In the genomic region with DNA sequence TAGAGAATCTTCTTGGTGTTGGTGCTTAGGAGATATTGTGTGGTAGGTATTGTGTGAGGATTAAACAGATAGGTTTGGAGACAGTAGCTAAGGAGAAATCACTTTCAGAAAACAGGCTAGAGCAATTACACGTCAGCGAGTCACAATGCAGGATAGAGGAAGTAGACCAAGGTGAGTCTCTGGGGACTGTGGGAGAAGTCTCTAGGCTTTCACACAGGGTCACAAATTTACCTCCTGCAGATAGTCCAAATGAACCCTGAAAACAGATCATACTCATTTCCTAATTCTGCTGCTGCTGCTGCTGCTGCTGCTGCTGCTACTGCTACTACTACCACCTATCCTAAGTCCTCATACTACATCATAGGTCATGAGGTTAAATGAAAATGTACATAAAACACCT, we compare ENCODE assay signal across 20 mouse cellular contexts.
DNase-seq lines count a peak whose midpoint lies in the region; TF ChIP-seq lines count a peak whose summit lies in the region.
"Had no signal": no experiment of that assay in that cellular context is flagged by ENCODE, and none has a peak within 500 bp of the region (broad histone marks: within the 10 kb centered on the region; RNA-seq: fewer than 3 reads in every experiment).

No protein-coding gene starts in this region.

- peak; percentile 28 to 48 for DNase-seq in spleen, adult 2 months (ENCODE audit: low read depth in 1 of 2, low spot score in 2 of 2)
- no peak for DNase-seq in spleen, postnatal 4 days (ENCODE audit: low spot score in 2 of 2)
- DNase-seq in B cell, adult 2 months = peak; percentile 56 to 69
- DNase-seq in c-Kit-positive CD71-negative TER-119-negative erythroid progenitor cells, embryonic 14.5 days (ENCODE audit: low read depth) = peak; percentile 19
- DNase-seq in splenic B cell, adult 2 months (ENCODE audit: low read depth, low spot score) = peak; percentile 85
- DNase-seq in left cerebral cortex, adult 11 months (ENCODE audit: low spot score) = no peak
- no peak for DNase-seq in urinary bladder, postnatal 14 days (ENCODE audit: low spot score)
- DNase-seq: adrenal gland, adult 2 months; adrenal gland, postnatal 14 days; cerebellum, adult 11-12 months; cerebellum, adult 8-10 months; cerebellum, postnatal 10 days; cerebellum, postnatal 36 days; forebrain, postnatal 0 days; gastrocnemius, adult 2 months; gastrocnemius, postnatal 14 days; heart, adult 11 months had no signal

- H3K27me3 ChIP-seq in spleen, adult 2 months (ENCODE audit: control insufficient read depth, insufficient read depth, low read length) = no peaks in the 10 kb centered on the region
- no peaks in the 10 kb centered on the region for H3K27me3 ChIP-seq in splenic B cell, adult 2 months (ENCODE audit: control insufficient read depth, insufficient read depth, low read length, poor library complexity, severe bottlenecking)
- H3K27me3 ChIP-seq: hindbrain, embryonic 12.5 days; hindbrain, embryonic 15.5 days had no signal

- WGBS in spleen, adult 2 months = 31% methylated on average over 2 of the region's 2 CpGs

- H3K4me3 ChIP-seq in spleen, adult 2 months (ENCODE audit: extremely low read depth, insufficient read depth, insufficient read length) = no peak overlapping the region
- H3K4me3 ChIP-seq: forebrain, embryonic 10.5 days; gastrocnemius, adult 2 months; hindbrain, embryonic 12.5 days; hindbrain, embryonic 15.5 days had no signal

- H3K4me1 ChIP-seq in spleen, adult 2 months (ENCODE audit: control insufficient read depth, insufficient read depth, insufficient read length) = no peaks in the 10 kb centered on the region

- H3K27ac ChIP-seq in spleen, adult 2 months (ENCODE audit: insufficient read depth, low read length) = no peak overlapping the region
- H3K27ac ChIP-seq: forebrain, embryonic 10.5 days; gastrocnemius, adult 2 months; hindbrain, embryonic 12.5 days; hindbrain, embryonic 15.5 days had no signal

- TF ChIP-seq POLR2A in spleen, adult 2 months (IDR thresholded peaks at IDR 0.05; ENCODE audit: low read depth, low read length) = no peak

- H3K36me3 ChIP-seq in spleen, adult 2 months (ENCODE audit: control insufficient read depth, insufficient read depth, low read length) = peaks cover 2% of the 10 kb centered on the region
- H3K36me3 ChIP-seq in splenic B cell, adult 2 months (ENCODE audit: control insufficient read depth, insufficient read depth, low read length, poor library complexity, severe bottlenecking) = peaks cover 4% of the 10 kb centered on the region
- H3K36me3 ChIP-seq: hindbrain, embryonic 15.5 days had no signal

- TF ChIP-seq CTCF in spleen, adult 2 months (IDR thresholded peaks at IDR 0.05; ENCODE audit: extremely low read depth, insufficient read depth, insufficient read length, insufficient replicate concordance) = no peak

Comparison
In these comparisons a context has a peak if more than half of its experiments do, and no peak if none do; other contexts are left out.
1. DNase-seq: peak in spleen, adult 2 months (2 of 2), B cell, adult 2 months (2 of 2), c-Kit-positive CD71-negative TER-119-negative erythroid progenitor cells, embryonic 14.5 days (single experiment) and splenic B cell, adult 2 months (single experiment); none in spleen, postnatal 4 days (0 of 2), left cerebral cortex, adult 11 months (single experiment) and urinary bladder, postnatal 14 days (single experiment).